Mouse (Mus musculus) G1E-ER4 (cell line): ENCODE results near the gene Mpzl3. TPM values are rescaled to one million over a fixed set of nuclear protein-coding genes. Genes with fewer than 3 reads are reported as not detected.

Source experiments
- GATA1 ChIP-seq: IDR thresholded peaks from one replicate; pipeline ENCODE4 v1.8.0; 2012; ENCODE audit warnings: low read length, inconsistent platforms
- polyA plus RNA-seq: library from polyadenylated mRNA; stranded (reverse); fragments of >175 nt; gene quantifications from 2 replicates; pipeline ENCODE4 v1.2.3, GENCODE M21; 2012

Gene Mpzl3
- 0.02 and 0.08 TPM in 2 replicates for polyA plus RNA-seq

- TF ChIP-seq GATA1: no peak
Measured at GRCm38 (mm10) chr9:45055082-45055713, at the start of gene Mpzl3. Gene Mpzl3 (plus strand): TSS chr9:45055186.

DNA sequence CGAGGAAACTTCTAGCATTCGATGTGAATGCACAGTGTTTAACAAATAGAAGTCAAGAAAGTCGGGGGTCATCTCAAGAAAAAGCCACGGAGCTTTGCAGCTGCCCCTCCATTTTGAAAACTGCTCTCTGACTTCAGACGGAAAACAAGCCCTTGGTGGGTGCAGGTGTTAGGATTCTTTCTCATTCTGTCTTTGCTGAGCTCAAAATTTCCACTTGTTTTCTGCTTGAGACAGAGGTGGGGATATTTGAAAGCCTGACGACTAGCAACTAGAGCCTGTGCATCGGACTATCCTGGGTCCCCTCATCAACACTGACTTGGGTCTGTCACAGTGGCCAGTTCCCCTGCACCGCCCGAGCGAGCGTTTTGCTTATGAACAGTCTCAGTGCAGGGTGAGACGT lies 47.6 kb upstream of the Mpzl3 start:
- no peak for TF ChIP-seq GATA1

- no peak for TF ChIP-seq GATA1
Measured at GRCm38 (mm10) chr9:45008342-45008741, 46.6 kb upstream of the Mpzl3 start.

DNA sequence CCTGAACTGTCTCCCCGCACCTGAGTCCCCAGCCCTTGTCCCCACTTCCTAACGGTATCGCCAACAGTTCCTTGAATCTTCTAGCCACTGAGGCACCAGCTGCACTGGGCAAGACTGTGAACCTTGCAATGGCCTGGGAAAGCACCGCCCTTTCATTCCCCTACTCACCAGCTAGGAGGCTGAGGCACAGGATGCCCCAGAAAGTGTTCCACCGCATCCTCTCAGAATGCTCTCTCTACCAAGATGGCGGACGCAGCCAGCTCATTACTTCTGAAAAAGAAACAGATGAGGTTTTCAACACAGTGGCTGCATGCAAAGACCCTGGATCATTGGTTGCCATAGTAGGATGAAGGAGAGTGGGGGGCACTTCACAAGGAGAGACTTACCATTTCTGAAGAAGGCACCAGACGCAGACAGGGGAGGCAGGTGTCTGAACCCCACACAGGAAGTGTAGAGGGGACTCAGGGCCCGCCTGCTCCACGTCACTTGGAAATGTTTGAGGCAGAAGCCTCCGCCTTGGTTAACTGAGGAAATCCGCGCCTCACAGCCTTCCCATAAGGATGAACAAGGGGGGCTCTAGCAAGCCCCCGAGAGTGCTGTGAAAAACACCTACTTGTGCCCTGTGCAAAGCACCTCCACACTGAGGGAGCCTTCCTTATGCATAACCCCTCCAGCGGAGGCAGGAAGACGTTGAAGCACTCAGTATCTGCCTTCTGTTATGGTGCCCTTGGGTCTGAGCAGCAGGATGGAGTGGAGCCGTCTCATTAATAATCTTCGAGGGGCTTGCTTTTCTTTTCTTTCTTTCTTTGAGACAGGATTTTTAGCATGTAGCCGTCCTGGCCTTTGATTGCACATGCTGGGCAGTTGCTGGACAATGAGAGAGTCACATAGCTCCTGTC lies 45.6 kb upstream of the Mpzl3 start, which contains the start of gene Cd3e:
Cd3e (minus strand) TSS at position 448 of the 899 bp plus-strand sequence.
- no peak for TF ChIP-seq GATA1

- no peak for TF ChIP-seq GATA1
Measured at GRCm38 (mm10) chr9:45010461-45010860, 44.5 kb upstream of the Mpzl3 start.

- no peak for TF ChIP-seq GATA1
Measured at GRCm38 (mm10) chr9:45011291-45011690, 43.7 kb upstream of the Mpzl3 start.

DNA sequence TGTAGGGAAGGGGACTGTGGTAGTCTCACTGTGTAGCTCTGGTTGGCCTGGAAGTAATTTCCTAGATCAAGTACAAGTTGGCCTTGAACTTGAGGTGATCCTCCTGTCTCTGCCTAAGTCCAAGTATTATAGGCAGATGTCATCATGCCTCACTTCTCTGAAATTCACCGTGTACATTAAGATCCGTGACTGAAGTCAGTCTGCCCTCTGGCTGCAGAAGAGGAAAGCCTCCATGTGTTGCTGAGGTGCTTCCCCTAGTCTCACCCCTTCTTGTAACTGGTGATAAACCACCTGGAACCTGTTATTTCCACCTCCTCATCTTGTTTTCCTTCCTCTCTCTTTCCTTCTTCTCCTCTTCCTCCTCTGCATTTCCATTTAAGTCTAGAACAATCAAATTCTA lies 40.1 kb upstream of the Mpzl3 start:
- TF ChIP-seq GATA1: no peak

GRCm38 (mm10) chr9:45015841-45016240 lies 39.1 kb upstream of the Mpzl3 start:
- TF ChIP-seq GATA1: no peak

DNA sequence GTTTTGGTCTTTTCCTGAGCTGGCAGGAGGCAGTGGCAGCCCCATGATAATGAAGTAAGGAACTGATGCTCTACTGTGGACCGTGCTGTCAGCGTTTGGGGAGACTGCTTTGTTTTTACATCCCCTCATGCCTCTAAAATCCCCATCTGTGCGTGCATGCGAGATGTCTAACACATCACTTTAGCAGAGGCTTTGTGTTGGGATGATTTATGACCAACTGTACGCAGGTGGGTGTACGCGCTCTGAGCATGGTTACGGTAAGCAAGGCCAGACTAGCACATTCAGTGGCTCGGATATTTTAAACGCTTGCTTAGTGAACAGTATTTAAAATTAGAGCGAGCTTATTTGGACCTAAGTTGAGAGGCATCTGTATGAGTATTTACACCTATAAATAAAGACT lies 37.0 kb upstream of the Mpzl3 start:
- TF ChIP-seq GATA1: no peak

GRCm38 (mm10) chr9:45022800-45023199 lies 32.2 kb upstream of the Mpzl3 start:
- TF ChIP-seq GATA1: no peak

GRCm38 (mm10) chr9:45023638-45024037 lies 31.3 kb upstream of the Mpzl3 start:
- TF ChIP-seq GATA1: no peak

GRCm38 (mm10) chr9:45024187-45024586 lies 30.8 kb upstream of the Mpzl3 start:
- TF ChIP-seq GATA1: no peak

DNA sequence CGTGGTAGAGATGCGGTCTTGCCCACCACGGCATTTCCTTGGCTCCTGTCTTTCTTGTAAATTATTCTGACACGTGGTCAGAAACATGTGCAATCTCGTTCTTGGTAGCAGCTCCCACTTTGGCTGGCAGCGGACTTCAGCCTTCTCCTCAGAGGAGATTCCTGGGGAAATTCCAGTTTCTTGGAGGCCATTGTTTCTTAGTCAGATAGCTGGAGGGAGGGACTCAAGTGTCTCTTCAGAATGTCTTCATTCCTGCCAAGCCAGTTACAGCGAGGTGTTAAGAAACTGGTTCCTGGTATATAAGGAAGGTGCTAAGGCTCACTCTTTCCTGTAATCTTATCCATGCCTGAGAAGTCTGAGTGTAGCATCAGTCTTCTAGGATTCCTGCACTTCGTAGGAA lies 27.6 kb upstream of the Mpzl3 start:
- no peak for TF ChIP-seq GATA1

DNA sequence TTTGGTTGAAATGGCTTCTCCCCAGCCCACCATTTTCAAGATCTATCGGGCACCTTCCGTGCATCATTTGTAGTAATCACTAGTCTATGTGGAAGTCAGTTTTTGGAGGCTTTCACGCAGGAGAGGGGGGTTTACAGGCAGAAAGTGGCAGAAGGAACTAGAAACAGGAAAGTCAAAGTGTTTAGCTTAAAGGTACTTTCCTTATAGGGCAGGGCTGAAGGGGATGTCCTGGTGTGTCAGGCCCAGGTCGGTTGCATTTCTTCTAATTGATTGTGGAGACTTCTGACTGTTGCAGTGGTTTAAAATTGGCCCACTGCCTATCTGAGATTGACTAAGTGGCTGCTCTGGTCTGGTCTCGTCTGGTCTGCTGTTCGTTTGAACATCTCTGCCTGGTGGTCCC lies 24.6 kb upstream of the Mpzl3 start:
- no peak for TF ChIP-seq GATA1

DNA sequence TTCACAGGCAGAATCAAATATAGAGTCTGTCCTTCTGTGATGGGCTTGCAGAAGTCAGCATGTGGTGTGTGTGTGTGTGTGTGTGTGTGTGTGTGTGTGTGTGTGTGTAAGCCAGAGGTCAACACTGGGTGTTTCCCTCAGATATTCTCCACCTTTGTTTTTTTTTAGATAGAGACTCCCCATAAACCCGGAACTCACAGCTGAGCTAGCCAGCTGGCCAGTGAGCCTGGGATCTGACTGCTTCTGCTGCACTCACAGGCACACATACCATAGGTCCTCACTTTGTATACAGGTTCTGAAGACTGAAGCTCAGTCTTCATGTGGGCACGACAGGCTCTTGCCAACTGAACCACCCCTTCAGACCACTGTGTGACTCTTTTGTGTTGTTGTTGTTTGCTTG lies 22.7 kb upstream of the Mpzl3 start:
- no peak for TF ChIP-seq GATA1

GRCm38 (mm10) chr9:45034526-45034925 lies 20.5 kb upstream of the Mpzl3 start:
- no peak for TF ChIP-seq GATA1

DNA sequence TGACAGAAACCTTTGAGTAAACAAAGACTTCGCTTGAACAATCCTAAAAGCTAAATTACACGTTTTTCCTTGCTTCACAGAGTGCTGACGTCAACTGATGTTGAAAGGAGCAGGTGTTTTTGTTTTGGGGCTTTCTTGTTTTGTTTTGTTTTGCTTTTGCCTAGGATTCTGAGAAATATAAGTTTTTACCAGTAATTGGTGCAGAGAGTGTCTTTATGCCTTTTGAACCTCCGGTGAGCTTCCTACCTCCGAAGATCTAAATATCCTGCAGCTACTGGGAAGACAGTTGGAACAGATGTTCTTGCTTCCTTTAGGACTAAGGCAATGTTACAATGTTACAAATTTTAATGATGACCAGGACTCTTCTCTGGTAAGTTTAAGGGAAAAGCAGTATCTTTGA lies 15.5 kb upstream of the Mpzl3 start, which contains the start of gene Mpzl2:
Mpzl2 (plus strand) TSS at position 301 of the 400 bp plus-strand sequence.
- no peak for TF ChIP-seq GATA1
